Mouse (Mus musculus): Measurements from ENCODE around the gene Ipo4. TPM values are rescaled to one million over a fixed set of nuclear protein-coding genes. Genes with fewer than 3 reads are reported as not detected.

Ipo4 gene
- total RNA-seq, 2 experiments from 2014 or later: 5.1 to 8.8 TPM

Other genes with a start within 250 kb of the Ipo4 start
Only the 30 nearest of the 34 such genes appear.
- gene Dhrs4, start 157.2 kb downstream of the Ipo4 start, total RNA-seq (2015): 31.2 and 34.4 TPM in 2 replicates
- gene Dhrs4, start 157.2 kb downstream of the Ipo4 start, total RNA-seq (2017): 43.1 and 47.6 TPM in 2 replicates
- 0.16 and 1.5 TPM in 2 replicates for gene Carmil3, start 145.3 kb downstream of the Ipo4 start, total RNA-seq (2015)
- gene Carmil3, start 145.3 kb downstream of the Ipo4 start, total RNA-seq (2017): 0.15 TPM in 1 of 2 replicates, not detected in the other
- gene Cpne6, start 125.5 kb downstream of the Ipo4 start, total RNA-seq (2015): not detected in 2 replicates
- gene Cpne6, start 125.5 kb downstream of the Ipo4 start, total RNA-seq (2017): not detected in 2 replicates
- not detected in 2 replicates for gene Nrl, start 111.0 kb downstream of the Ipo4 start, total RNA-seq (2015)
- gene Nrl, start 111.0 kb downstream of the Ipo4 start, total RNA-seq (2017): not detected in 2 replicates
- gene Pck2, start 95.7 kb downstream of the Ipo4 start, total RNA-seq (2015): 11.7 and 16.0 TPM in 2 replicates
- 26.3 and 30.3 TPM in 2 replicates for gene Pck2, start 95.7 kb downstream of the Ipo4 start, total RNA-seq (2017)
- gene Dcaf11, start 76.0 kb downstream of the Ipo4 start, total RNA-seq (2015): 41.6 and 47.3 TPM in 2 replicates
- gene Dcaf11, start 76.0 kb downstream of the Ipo4 start, total RNA-seq (2017): 43.5 and 107 TPM in 2 replicates
- gene A730061H03Rik, start 75.6 kb downstream of the Ipo4 start, total RNA-seq (2015): 2.1 and 4.1 TPM in 2 replicates
- 2.6 and 9.3 TPM in 2 replicates for gene A730061H03Rik, start 75.6 kb downstream of the Ipo4 start, total RNA-seq (2017)
- 0.33 TPM in 1 of 2 replicates, not detected in the other for gene Fitm1, start 60.3 kb downstream of the Ipo4 start, total RNA-seq (2015)
- not detected in 2 replicates for gene Fitm1, start 60.3 kb downstream of the Ipo4 start, total RNA-seq (2017)
- gene Psme1, start 57.8 kb downstream of the Ipo4 start, total RNA-seq (2015): 707 and 794 TPM in 2 replicates
- gene Psme1, start 57.8 kb downstream of the Ipo4 start, total RNA-seq (2017): 278 and 305 TPM in 2 replicates
- 11.2 and 15.9 TPM in 2 replicates for gene Emc9, start 50.7 kb downstream of the Ipo4 start, total RNA-seq (2015)
- 8.2 and 10.5 TPM in 2 replicates for gene Emc9, start 50.7 kb downstream of the Ipo4 start, total RNA-seq (2017)
- 420 and 439 TPM in 2 replicates for gene Psme2, start 44.8 kb downstream of the Ipo4 start, total RNA-seq (2015)
- gene Psme2, start 44.8 kb downstream of the Ipo4 start, total RNA-seq (2017): 286 and 332 TPM in 2 replicates
- gene Rnf31, start 44.2 kb downstream of the Ipo4 start, total RNA-seq (2015): 27.2 and 42.8 TPM in 2 replicates
- 20.2 and 25.7 TPM in 2 replicates for gene Rnf31, start 44.2 kb downstream of the Ipo4 start, total RNA-seq (2017)
- gene Irf9, start 32.4 kb downstream of the Ipo4 start, total RNA-seq (2015): 69.7 and 70.9 TPM in 2 replicates
- gene Irf9, start 32.4 kb downstream of the Ipo4 start, total RNA-seq (2017): 92.0 and 98.7 TPM in 2 replicates
- 0.42 and 2.2 TPM in 2 replicates for gene Rec8, start 17.9 kb downstream of the Ipo4 start, total RNA-seq (2015)
- gene Rec8, start 17.9 kb downstream of the Ipo4 start, total RNA-seq (2017): 0.15 and 2.2 TPM in 2 replicates
- gene Gm49378, start 1.9 kb upstream of the Ipo4 start, total RNA-seq (2015): 1.3 and 4.3 TPM in 2 replicates
- 0.84 and 1.7 TPM in 2 replicates for gene Gm49378, start 1.9 kb upstream of the Ipo4 start, total RNA-seq (2017)
- 35.3 and 41.1 TPM in 2 replicates for gene Tm9sf1, start 7.8 kb upstream of the Ipo4 start, total RNA-seq (2015)
- gene Tm9sf1, start 7.8 kb upstream of the Ipo4 start, total RNA-seq (2017): 50.8 and 53.5 TPM in 2 replicates
- gene Tssk4, start 14.2 kb upstream of the Ipo4 start, total RNA-seq (2015): 1.0 and 1.4 TPM in 2 replicates
- 0.26 and 0.89 TPM in 2 replicates for gene Tssk4, start 14.2 kb upstream of the Ipo4 start, total RNA-seq (2017)
- 30.5 and 34.4 TPM in 2 replicates for gene Mdp1, start 24.6 kb upstream of the Ipo4 start, total RNA-seq (2015)
- gene Mdp1, start 24.6 kb upstream of the Ipo4 start, total RNA-seq (2017): 27.0 and 28.3 TPM in 2 replicates
- 24.0 and 24.8 TPM in 2 replicates for gene Gmpr2, start 36.0 kb upstream of the Ipo4 start, total RNA-seq (2015)
- gene Gmpr2, start 36.0 kb upstream of the Ipo4 start, total RNA-seq (2017): 26.2 and 29.7 TPM in 2 replicates
- 421 and 452 TPM in 2 replicates for gene Nedd8, start 36.2 kb upstream of the Ipo4 start, total RNA-seq (2015)
- 297 and 326 TPM in 2 replicates for gene Nedd8, start 36.2 kb upstream of the Ipo4 start, total RNA-seq (2017)
- 24.2 and 27.2 TPM in 2 replicates for gene Tinf2, start 45.9 kb upstream of the Ipo4 start, total RNA-seq (2015)
- gene Tinf2, start 45.9 kb upstream of the Ipo4 start, total RNA-seq (2017): 25.1 and 39.8 TPM in 2 replicates
- 1.6 and 1.7 TPM in 2 replicates for gene Tgm1, start 78.0 kb upstream of the Ipo4 start, total RNA-seq (2015)
- gene Tgm1, start 78.0 kb upstream of the Ipo4 start, total RNA-seq (2017): 1.0 and 2.1 TPM in 2 replicates
- 10.0 and 12.5 TPM in 2 replicates for gene Rabggta, start 86.3 kb upstream of the Ipo4 start, total RNA-seq (2015)
- 8.5 and 13.7 TPM in 2 replicates for gene Rabggta, start 86.3 kb upstream of the Ipo4 start, total RNA-seq (2017)
- gene Dhrs1, start 109.7 kb upstream of the Ipo4 start, total RNA-seq (2015): 112 and 121 TPM in 2 replicates
- gene Dhrs1, start 109.7 kb upstream of the Ipo4 start, total RNA-seq (2017): 44.1 and 55.0 TPM in 2 replicates
- gene Nop9, start 109.7 kb upstream of the Ipo4 start, total RNA-seq (2015): 10.4 and 12.2 TPM in 2 replicates
- gene Nop9, start 109.7 kb upstream of the Ipo4 start, total RNA-seq (2017): 11.7 and 13.9 TPM in 2 replicates
- gene Cideb, start 122.5 kb upstream of the Ipo4 start, total RNA-seq (2015): 0.27 and 1.5 TPM in 2 replicates
- 0.22 TPM in 1 of 2 replicates, not detected in the other for gene Cideb, start 122.5 kb upstream of the Ipo4 start, total RNA-seq (2017)
- 0.16 and 0.21 TPM in 2 replicates for gene Ltb4r2, start 125.5 kb upstream of the Ipo4 start, total RNA-seq (2015)
- 0.33 and 0.53 TPM in 2 replicates for gene Ltb4r2, start 125.5 kb upstream of the Ipo4 start, total RNA-seq (2017)
- 41.4 and 46.4 TPM in 2 replicates for gene Ltb4r1, start 130.0 kb upstream of the Ipo4 start, total RNA-seq (2015)
- gene Ltb4r1, start 130.0 kb upstream of the Ipo4 start, total RNA-seq (2017): 57.4 and 68.0 TPM in 2 replicates
- gene Adcy4, start 148.1 kb upstream of the Ipo4 start, total RNA-seq (2015): not detected in 2 replicates
- gene Adcy4, start 148.1 kb upstream of the Ipo4 start, total RNA-seq (2017): 0.15 TPM in 1 of 2 replicates, not detected in the other
- 79.0 and 82.5 TPM in 2 replicates for gene Ripk3, start 152.9 kb upstream of the Ipo4 start, total RNA-seq (2015)
- gene Ripk3, start 152.9 kb upstream of the Ipo4 start, total RNA-seq (2017): 24.2 and 30.0 TPM in 2 replicates

All from megakaryocyte, adult 5-6 weeks (primary cell).